Mouse (Mus musculus) embryonic facial prominence, embryonic 15.5 days (tissue): ENCODE results near the gene Slc38a7. TPM values are rescaled to one million over a fixed set of nuclear protein-coding genes. Genes with fewer than 3 reads are reported as not detected.
"Not testable (repeated sequence)": the region's sequence is repeated elsewhere in the genome, so short reads cannot be mapped to it uniquely, and the experiment has no call there.

Source experiments
- ATAC-seq: fragments of 200-750 bp; cut with Nextera tagmentation; 2 replicates; pipeline ENCODE4 v1.8.0; 2017; ENCODE audit warnings: low read depth, moderate TSS enrichment; ENCODE audit not compliant: insufficient number of reproducible peaks, low FRiP score, low TSS enrichment
- H3K27ac ChIP-seq: fragments of 300-500 bp; sonication (generic); replicated peaks from 2 replicates; pipeline ENCODE4 v1.5.1; 2015; ENCODE audit warnings: mild to moderate bottlenecking, inconsistent platforms
- H3K27me3 ChIP-seq: fragments of 300-500 bp; sonication (generic); 2 replicates; pipeline ENCODE4 v1.6.1; 2015; ENCODE audit warnings: inconsistent platforms
- H3K36me3 ChIP-seq: fragments of 300-500 bp; sonication (generic); 2 replicates; pipeline ENCODE4 v1.6.1; 2015; ENCODE audit warnings: mild to moderate bottlenecking, inconsistent platforms
- H3K4me1 ChIP-seq: fragments of 300-500 bp; sonication (generic); 2 replicates; pipeline ENCODE4 v1.6.1; 2015; ENCODE audit warnings: inconsistent platforms
- H3K4me2 ChIP-seq: fragments of 300-500 bp; sonication (generic); replicated peaks from 2 replicates; pipeline ENCODE4 v1.6.1; 2015; ENCODE audit warnings: mild to moderate bottlenecking, inconsistent platforms
- H3K4me3 ChIP-seq: fragments of 300-500 bp; sonication (generic); replicated peaks from 2 replicates; pipeline ENCODE4 v1.5.1; 2015; ENCODE audit warnings: mild to moderate bottlenecking, inconsistent platforms
- H3K9ac ChIP-seq: fragments of 300-500 bp; sonication (generic); 2 replicates; pipeline ENCODE4 v1.6.1; 2015; ENCODE audit warnings: inconsistent platforms
- H3K9me3 ChIP-seq: fragments of 300-500 bp; sonication (generic); replicated peaks from 2 replicates; pipeline ENCODE4 v1.6.1; 2016; ENCODE audit warnings: inconsistent platforms
- WGBS: fragments of 180-500 bp; shearing (Covaris S2); methylation state at CpG from one replicate; pipeline ENCODE4 v1.1.7; 2015; 5-methylcytosine and 5-hydroxymethylcytosine counted together
- polyA plus RNA-seq: library from polyadenylated mRNA; unstranded; fragments of >200 nt; fragmentation: Nextera tagmentation; extraction: Ambion mirVana; gene quantifications from 2 replicates; pipeline ENCODE4 v1.2.1, GENCODE M21; 2015

Slc38a7 gene
- polyA plus RNA-seq, 1 experiment from 2014 or later: 17.2 TPM

DNA sequence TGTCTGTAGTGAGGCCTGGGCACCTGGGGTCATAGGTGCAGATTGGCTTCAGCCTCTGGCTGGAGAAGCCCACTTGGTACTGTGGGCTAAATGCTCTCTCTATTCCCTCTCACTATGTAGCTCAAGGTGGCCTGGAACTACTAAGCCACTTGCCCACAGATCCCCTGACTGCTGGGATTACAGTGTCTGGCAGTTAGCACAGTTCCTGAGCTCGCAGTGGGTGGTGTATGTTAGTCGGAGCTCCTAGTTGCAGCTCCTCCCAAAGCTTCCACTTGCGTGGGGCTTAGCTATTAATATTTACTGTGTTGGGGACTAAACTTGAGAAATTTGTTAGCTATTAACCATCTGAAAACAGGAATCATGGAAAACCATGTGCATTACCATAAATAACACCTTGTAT is 28.2 kb upstream of the Slc38a7 start:
- H3K4me1 ChIP-seq: peaks cover 3% of the 10 kb centered on the region
- no peak overlapping the region for H3K4me3 ChIP-seq
- H3K27ac ChIP-seq: no peak overlapping the region
- H3K36me3 ChIP-seq: peaks cover 12% of the 10 kb centered on the region
- no peak overlapping the region for H3K4me2 ChIP-seq
- 90% methylated on average over 3 of the region's 3 CpGs for WGBS
- no peak overlapping the region for H3K9ac ChIP-seq
- no peak for ATAC-seq
- no peaks in the 10 kb centered on the region for H3K9me3 ChIP-seq
- no peaks in the 10 kb centered on the region for H3K27me3 ChIP-seq

DNA sequence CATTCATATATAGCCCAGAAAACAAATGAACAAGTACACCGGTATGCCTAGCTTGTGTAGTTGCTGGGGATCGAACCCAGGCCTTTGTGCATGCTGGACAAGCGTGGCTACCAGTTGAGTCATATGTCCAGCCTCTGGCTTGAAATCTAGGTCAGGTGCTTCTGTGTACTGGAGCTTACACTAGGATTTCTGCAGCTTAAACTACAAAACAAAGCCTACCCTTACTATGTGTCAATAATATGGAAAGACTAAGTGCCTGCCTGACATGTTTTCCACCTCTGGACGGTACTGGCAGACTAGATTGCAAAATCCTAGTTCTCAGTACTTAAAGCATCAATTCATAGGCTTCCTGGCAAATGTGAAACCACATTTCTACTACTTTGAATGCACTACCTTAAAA is 26.5 kb upstream of the Slc38a7 start:
- Histone ChIP-seq H3K36me3 (peaks cover 26% of the 10 kb centered on the region), H3K4me2 (no peak overlapping the region)
- WGBS: 86% methylated on average over 4 of the region's 4 CpGs

DNA sequence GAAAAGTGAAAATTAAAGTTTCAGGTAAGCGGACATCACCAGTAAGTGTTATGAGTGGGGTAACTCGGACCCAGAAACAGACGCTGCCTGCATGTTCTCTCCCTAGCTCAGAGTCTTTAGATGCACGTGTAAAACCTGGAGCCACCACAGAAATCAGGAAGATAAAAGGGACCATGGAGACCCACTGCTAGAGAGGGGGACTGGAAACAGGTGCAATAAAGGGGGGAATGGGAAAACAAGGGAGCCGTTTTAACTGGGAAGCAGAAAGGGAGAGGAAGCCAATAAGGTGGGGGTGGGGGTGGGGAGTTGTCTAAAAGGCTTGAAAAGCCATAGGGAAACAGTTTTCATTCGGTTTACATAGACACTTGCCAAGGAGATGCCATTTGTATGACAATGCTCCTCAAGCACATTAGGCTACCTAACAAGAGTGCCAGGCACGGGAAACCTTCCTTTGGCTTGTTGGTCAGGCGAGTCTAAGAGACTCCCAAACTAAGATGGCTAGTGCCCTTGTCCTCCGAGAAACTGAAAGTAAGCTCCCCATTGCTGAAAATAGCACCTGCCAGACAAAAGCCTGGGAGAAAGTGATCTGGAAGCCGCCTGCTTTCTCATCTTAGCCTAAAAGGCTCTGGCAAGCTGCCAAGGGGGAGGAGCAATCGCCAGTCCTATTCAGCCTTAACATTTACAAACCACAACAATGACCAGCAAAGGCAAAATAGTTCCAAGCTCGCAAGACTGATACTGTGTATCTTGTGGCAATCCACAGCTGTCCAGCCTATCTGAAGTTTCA is 25.0 kb upstream of the Slc38a7 start:
- Histone ChIP-seq H3K4me2 (no peak overlapping the region), H3K9me3 (no peaks in the 10 kb centered on the region), H3K4me1 (no peaks in the 10 kb centered on the region), H3K27ac (no peak overlapping the region), H3K9ac (no peak overlapping the region), H3K4me3 (no peak overlapping the region), H3K27me3 (no peaks in the 10 kb centered on the region), H3K36me3 (peaks cover 39% of the 10 kb centered on the region)
- ATAC-seq: peak; percentile 43; the same call in 1 of the 2 replicates
- 62% methylated on average over 12 of the region's 12 CpGs for WGBS

More for the DNA sequence above, 26.5 kb upstream of the Slc38a7 start:
- H3K4me3 ChIP-seq: no peak overlapping the region
- H3K4me1 ChIP-seq: no peaks in the 10 kb centered on the region
- H3K27ac ChIP-seq: no peak overlapping the region
- no peak overlapping the region for H3K9ac ChIP-seq
- H3K9me3 ChIP-seq: no peaks in the 10 kb centered on the region
- no peak for ATAC-seq
- H3K27me3 ChIP-seq: no peaks in the 10 kb centered on the region

GRCm38 (mm10) chr8:95875270-95875669 is 21.9 kb upstream of the Slc38a7 start:
- Histone ChIP-seq H3K27ac (no peak overlapping the region), H3K9ac (no peak overlapping the region), H3K9me3 (no peaks in the 10 kb centered on the region), H3K4me1 (no peaks in the 10 kb centered on the region), H3K4me3 (no peak overlapping the region), H3K36me3 (peaks cover 68% of the 10 kb centered on the region), H3K27me3 (no peaks in the 10 kb centered on the region), H3K4me2 (no peak overlapping the region)
- ATAC-seq: no peak
- WGBS: 95% methylated on average over 7 of the region's 7 CpGs

DNA sequence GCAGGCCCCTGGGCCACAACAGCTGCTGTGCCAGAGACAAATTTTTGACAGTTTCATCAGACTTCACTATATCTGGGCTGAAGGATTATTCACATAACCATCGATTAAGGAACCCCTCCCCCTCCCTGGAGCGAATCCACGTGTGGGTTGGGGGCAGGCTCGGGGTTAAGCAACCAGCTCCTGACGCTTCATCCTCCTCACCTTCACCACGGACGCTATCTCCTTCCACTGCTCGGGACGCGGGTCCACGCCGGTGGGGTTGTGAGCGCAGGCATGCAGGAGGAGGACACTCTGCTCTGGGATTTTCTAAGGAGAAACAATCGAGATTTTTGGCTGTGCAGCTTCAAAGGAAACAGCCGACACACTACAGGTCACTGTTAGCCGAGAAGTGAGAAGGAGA is 18.4 kb upstream of the Slc38a7 start:
- Histone ChIP-seq H3K36me3 (peaks cover 92% of the 10 kb centered on the region), H3K27me3 (no peaks in the 10 kb centered on the region), H3K4me2 (no peak overlapping the region), H3K9ac (no peak overlapping the region), H3K27ac (no peak overlapping the region), H3K9me3 (no peaks in the 10 kb centered on the region), H3K4me1 (no peaks in the 10 kb centered on the region), H3K4me3 (no peak overlapping the region)
- no peak for ATAC-seq
- WGBS: 92% methylated on average over 16 of the region's 16 CpGs

DNA sequence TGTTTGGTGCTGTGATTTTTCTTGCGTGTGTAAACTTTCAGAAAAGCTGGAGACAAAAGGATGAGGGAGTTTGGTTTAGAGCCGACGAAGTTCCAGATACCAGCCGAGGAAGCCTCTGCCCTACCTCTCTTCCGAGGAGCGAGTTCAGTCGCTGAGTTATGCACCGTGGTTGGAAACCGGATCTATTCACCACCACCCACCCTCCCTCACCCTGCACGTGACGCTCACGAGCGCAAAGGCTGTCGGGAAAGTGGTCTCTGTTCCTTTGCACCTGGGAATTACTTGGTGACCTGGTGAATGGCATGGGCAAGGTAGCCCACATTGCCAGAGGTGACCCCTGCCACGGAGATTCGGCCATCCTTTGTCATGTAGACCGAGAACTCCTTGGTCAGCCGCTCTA is 11.5 kb upstream of the Slc38a7 start:
- not testable (repeated sequence) for H3K9ac ChIP-seq, H3K27me3 ChIP-seq, H3K4me3 ChIP-seq, ATAC-seq, H3K4me1 ChIP-seq, H3K27ac ChIP-seq, H3K4me2 ChIP-seq, H3K9me3 ChIP-seq
- WGBS: 93% methylated on average over 18 of the region's 18 CpGs
- H3K36me3 ChIP-seq: peaks cover 49% of the 10 kb centered on the region

DNA sequence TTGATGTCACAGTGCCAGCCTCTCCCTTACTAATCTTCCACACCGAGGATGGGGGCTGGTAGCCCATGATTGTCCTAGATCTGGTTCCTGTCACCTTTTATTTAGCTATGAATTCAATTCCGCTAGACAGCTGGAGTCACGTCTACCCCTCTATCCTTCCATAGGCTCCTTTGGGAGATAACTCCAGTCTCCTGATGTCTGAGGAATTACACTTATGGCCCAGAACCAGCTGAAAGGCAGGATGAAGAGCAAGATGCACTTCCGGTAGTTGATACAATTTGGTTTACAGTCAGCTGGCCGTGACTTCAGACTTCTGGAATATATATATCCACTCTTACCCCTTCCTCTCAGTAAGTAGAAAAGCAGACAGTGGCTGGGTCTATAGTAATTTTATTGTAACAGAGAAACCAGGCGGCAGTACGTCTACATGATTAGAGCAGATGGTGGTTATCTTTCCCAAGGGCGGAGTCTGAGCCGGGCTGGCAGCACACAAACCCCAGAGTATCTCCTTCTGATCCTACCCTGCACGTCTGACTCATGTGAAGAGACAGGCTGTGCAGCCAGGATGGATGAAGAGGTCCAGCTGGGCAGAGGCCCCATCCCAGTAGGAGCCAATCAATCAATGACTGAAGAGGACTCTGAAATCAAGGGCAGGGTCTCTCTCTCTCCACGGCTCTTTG is 10.6 kb upstream of the Slc38a7 start:
- 78% methylated on average over 11 of the region's 11 CpGs for WGBS
- not testable (repeated sequence) for ATAC-seq, H3K4me3 ChIP-seq, H3K9me3 ChIP-seq, H3K4me1 ChIP-seq, H3K9ac ChIP-seq, H3K27me3 ChIP-seq, H3K4me2 ChIP-seq, H3K27ac ChIP-seq
- peaks cover 41% of the 10 kb centered on the region for H3K36me3 ChIP-seq

GRCm38 (mm10) chr8:95854174-95854573 is 835 bp upstream of the Slc38a7 start:
- no peak overlapping the region for H3K4me2 ChIP-seq
- ATAC-seq: no peak
- no peak overlapping the region for H3K4me3 ChIP-seq
- H3K4me1 ChIP-seq: peaks cover 8% of the 10 kb centered on the region
- no peaks in the 10 kb centered on the region for H3K36me3 ChIP-seq
- H3K9ac ChIP-seq: no peak overlapping the region
- no peaks in the 10 kb centered on the region for H3K27me3 ChIP-seq
- no peak overlapping the region for H3K27ac ChIP-seq
- 83% methylated on average over 6 of the region's 6 CpGs for WGBS
- no peaks in the 10 kb centered on the region for H3K9me3 ChIP-seq

DNA sequence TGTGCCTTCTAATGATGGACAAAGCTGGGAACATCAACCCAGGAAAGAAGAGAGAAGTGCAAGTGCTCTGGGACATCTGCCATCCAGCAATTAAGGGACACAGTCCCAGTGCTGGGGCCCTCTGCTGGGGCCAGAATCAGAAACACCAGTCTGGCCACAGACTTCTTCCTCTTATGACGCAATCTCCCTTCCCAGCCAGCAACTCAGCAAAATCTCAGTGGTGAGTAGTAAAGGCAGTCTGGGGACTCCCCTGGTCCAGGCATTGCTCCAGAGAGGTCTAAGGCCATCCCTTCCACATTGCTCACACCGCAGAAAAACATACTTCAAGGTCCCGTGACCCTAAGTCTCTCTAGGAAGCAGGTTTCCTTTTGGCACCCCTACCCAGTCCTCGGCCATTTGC is 1.0 kb downstream of the Slc38a7 start:
- peak overlapping the region; percentile 71 for H3K4me3 ChIP-seq
- H3K27me3 ChIP-seq: no peaks in the 10 kb centered on the region
- 72% methylated on average over 4 of the region's 4 CpGs for WGBS
- H3K9ac ChIP-seq: no peak overlapping the region; the same call in 1 of the 2 replicates
- peak overlapping the region; percentile 75 for H3K4me2 ChIP-seq
- H3K4me1 ChIP-seq: peaks cover 8% of the 10 kb centered on the region
- ATAC-seq: no peak
- peaks cover 6% of the 10 kb centered on the region for H3K36me3 ChIP-seq
- no peak overlapping the region for H3K27ac ChIP-seq
- H3K9me3 ChIP-seq: no peaks in the 10 kb centered on the region

GRCm38 (mm10) chr8:95850326-95850725 is 3.0 kb downstream of the Slc38a7 start:
- no peak overlapping the region for H3K9ac ChIP-seq
- H3K4me2 ChIP-seq: no peak overlapping the region
- WGBS: 92% methylated on average over 2 of the region's 2 CpGs
- peaks cover 10% of the 10 kb centered on the region for H3K36me3 ChIP-seq
- no peak overlapping the region for H3K27ac ChIP-seq
- peaks cover 8% of the 10 kb centered on the region for H3K4me1 ChIP-seq
- ATAC-seq: no peak
- H3K27me3 ChIP-seq: no peaks in the 10 kb centered on the region
- H3K9me3 ChIP-seq: no peaks in the 10 kb centered on the region
- no peak overlapping the region for H3K4me3 ChIP-seq

DNA sequence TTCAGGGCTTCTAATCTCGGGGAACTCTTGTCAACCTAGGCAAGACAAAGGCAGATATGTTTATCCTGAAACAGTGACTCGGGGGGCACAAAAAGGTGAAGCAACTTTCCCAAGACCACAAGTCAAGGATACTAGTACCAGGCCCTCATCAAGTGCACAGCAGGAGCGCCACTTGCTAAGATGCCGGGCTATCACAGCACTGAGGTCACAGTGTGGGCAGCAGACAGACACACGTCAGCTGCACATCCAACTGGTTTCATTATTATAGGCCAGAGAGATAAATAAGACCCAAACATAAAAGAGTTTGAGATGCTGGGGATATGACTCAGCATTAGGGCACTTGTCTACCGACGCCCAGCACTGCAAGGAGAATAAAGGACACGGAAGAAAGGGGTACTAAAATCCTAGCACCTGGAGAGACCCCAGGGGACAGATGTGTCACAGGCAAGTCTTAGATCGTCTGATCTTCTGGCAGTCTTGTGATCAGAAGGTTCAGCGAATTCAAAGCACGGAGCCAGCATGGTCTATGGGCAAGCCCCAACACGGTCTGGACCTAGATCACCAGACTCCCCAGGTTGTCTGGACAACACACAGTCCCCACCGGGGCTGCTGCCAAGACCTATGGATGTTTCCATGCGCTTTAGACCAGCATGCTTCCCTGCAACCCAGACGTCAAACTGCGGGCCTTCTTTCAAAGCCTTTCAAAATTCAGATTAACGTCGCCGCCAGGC is 4.4 kb downstream of the Slc38a7 start:
- no peak overlapping the region for H3K27ac ChIP-seq
- 81% methylated on average over 19 of the region's 19 CpGs for WGBS
- H3K4me3 ChIP-seq: no peak overlapping the region
- no peak overlapping the region for H3K4me2 ChIP-seq
- no peak for ATAC-seq
- H3K9me3 ChIP-seq: no peaks in the 10 kb centered on the region
- peaks cover 8% of the 10 kb centered on the region for H3K4me1 ChIP-seq
- peaks cover 20% of the 10 kb centered on the region for H3K36me3 ChIP-seq
- no peaks in the 10 kb centered on the region for H3K27me3 ChIP-seq
- H3K9ac ChIP-seq: no peak overlapping the region
